Comparison of ENCODE assay signal across 12 mouse cellular contexts in the genomic region with DNA sequence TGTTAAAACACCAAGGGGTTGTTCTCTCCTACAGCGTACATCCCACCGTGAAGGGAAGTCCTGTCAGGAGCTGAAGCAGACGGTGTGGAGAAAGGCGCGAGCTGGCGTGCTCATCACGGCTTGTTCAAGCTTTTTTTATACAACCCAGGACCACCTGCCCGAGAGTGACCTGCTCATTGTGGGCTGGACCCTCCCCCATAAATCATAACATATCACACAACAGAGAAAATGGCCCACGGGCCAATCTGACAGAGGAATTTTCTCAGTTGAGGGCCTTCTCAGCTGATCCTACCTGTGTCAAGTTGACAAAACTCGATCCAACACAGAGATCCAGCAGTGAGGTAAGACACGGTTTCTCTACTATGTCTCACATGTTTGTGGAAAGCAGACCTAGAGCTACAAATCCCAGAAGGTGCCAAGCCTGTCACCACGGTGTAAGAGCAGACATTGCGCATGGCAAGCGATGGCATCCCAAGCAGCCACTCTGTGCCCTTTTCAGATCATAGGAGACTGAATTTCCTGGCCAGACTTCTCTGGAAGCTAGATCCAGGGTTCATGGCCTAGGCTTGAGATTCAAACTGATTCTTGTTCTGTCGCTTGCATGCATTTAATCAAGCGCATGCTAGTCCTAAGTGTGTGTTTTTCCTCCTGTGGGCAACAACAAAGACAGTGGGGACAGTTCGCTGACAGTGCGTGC.
"Had no signal": no experiment of that assay in that cellular context is flagged by ENCODE, and none has a peak within 500 bp of the region (broad histone marks: within the 10 kb centered on the region; RNA-seq: fewer than 3 reads in every experiment).

No protein-coding gene starts in this region.

- H3K9me3 ChIP-seq: intestine, embryonic 15.5 days; limb, embryonic 15.5 days; stomach, embryonic 15.5 days had no signal

- DNase-seq: kidney, adult 2 months; layer of hippocampus, postnatal 36 days; liver, embryonic 13.5 days; retina, postnatal 1 day; right cerebral cortex, postnatal 4 days had no signal

- H3K36me3 ChIP-seq: intestine, embryonic 15.5 days; kidney, embryonic 15.5 days; limb, embryonic 15.5 days; liver, embryonic 13.5 days; midbrain, embryonic 12.5 days; neural tube, embryonic 13.5 days; stomach, embryonic 15.5 days had no signal

- H3K27me3 ChIP-seq: intestine, embryonic 15.5 days; kidney, embryonic 15.5 days; limb, embryonic 15.5 days; liver, embryonic 13.5 days; midbrain, embryonic 12.5 days; neural tube, embryonic 13.5 days; stomach, embryonic 15.5 days had no signal

- ATAC-seq: intestine, embryonic 15.5 days; midbrain, embryonic 16.5 days had no signal

- H3K4me3 ChIP-seq: intestine, embryonic 15.5 days; kidney, embryonic 15.5 days; limb, embryonic 15.5 days; liver, embryonic 13.5 days; midbrain, embryonic 12.5 days; neural tube, embryonic 13.5 days; stomach, embryonic 15.5 days had no signal

- H3K27ac ChIP-seq: intestine, embryonic 15.5 days; kidney, embryonic 15.5 days; limb, embryonic 15.5 days; liver, embryonic 13.5 days; midbrain, embryonic 12.5 days; neural tube, embryonic 13.5 days; stomach, embryonic 15.5 days had no signal

- H3K9ac ChIP-seq: intestine, embryonic 15.5 days; kidney, embryonic 15.5 days; limb, embryonic 15.5 days; liver, embryonic 13.5 days; midbrain, embryonic 12.5 days; neural tube, embryonic 13.5 days; stomach, embryonic 15.5 days had no signal

- H3K4me2 ChIP-seq: intestine, embryonic 15.5 days; kidney, embryonic 15.5 days; limb, embryonic 15.5 days; liver, embryonic 13.5 days; midbrain, embryonic 12.5 days; neural tube, embryonic 13.5 days; stomach, embryonic 15.5 days had no signal

- H3K4me1 ChIP-seq: intestine, embryonic 15.5 days; kidney, embryonic 15.5 days; liver, embryonic 13.5 days; midbrain, embryonic 12.5 days; neural tube, embryonic 13.5 days; stomach, embryonic 15.5 days had no signal
